Mouse (Mus musculus) C2C12 (cell line): ENCODE results near the gene Gpr35.

Experiments
- CTCF ChIP-seq: IDR thresholded peaks from one replicate; pipeline ENCODE4 v1.5.1; 2011; ENCODE audit not compliant: control insufficient read depth, insufficient read depth, insufficient read length
- MYOG ChIP-seq: IDR thresholded peaks from one replicate; pipeline ENCODE4 v1.6.1; 2011; ENCODE audit not compliant: control insufficient read depth, insufficient read length; ENCODE audit errors: extremely low read depth

DNA sequence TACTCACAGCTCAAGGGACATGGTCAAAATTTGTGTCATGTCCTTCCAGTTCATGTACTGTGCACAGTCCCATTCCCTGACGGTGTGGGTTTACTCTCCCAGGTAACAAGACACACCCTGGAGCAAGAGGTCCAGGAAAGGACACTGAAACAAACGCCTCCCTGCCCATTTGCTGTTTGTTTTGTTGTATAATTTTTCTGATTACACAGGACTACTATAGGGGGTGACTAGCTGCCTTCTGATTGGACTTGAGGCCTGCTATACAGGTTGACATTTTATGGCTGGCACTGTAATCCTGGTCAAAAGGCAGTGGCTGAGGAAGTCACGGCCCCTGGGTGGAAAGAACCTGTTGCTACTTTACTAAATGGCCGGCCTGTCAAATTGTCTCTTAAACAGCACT, 39.2 kb downstream of the Gpr35 start:
- TF ChIP-seq CTCF (no peak), MYOG (no peak)
